Mouse (Mus musculus) MEL (cell line): Measurements from ENCODE around the gene Rapgef2. TPM values are rescaled to one million over a fixed set of nuclear protein-coding genes. Genes with fewer than 3 reads are reported as not detected.

Source experiments
- DNase-seq: peaks from one replicate; pipeline ENCODE4 v3.0.0; 2011; ENCODE audit warnings: low read depth, low spot score
- H3K27ac ChIP-seq: 2 replicates; pipeline ENCODE4 v1.5.1; 2012; ENCODE audit warnings: low read depth, mild to moderate bottlenecking, control low read depth, low read length, moderate library complexity; ENCODE audit not compliant: control insufficient read depth
- H3K27me3 ChIP-seq, 2 experiments: fragments of 150-350 bp in 1 of 2; sonication (generic) in 1 of 2; 2 replicates each; pipeline ENCODE4 v1.6.1; 2012; ENCODE audit warnings: low read length in 2 of 2, mild to moderate bottlenecking in 2 of 2, improper control_type of control experiment in 1 of 2, moderate library complexity in 1 of 2; ENCODE audit not compliant: insufficient read depth in 2 of 2, control insufficient read depth in 1 of 2
- H3K36me3 ChIP-seq, 2 experiments: 2 replicates each; pipeline ENCODE4 v1.6.1; 2012 to 2014; ENCODE audit warnings: low read length in 2 of 2, improper control_type of control experiment in 1 of 2, inconsistent platforms in 1 of 2, mild to moderate bottlenecking in 1 of 2; ENCODE audit not compliant: insufficient read depth in 2 of 2, control insufficient read depth in 1 of 2
- H3K4me1 ChIP-seq, 2 experiments: fragments of 150-350 bp in 1 of 2; sonication (generic) in 1 of 2; 2 replicates each; pipeline ENCODE4 v1.6.1; 2012; ENCODE audit warnings: low read length in 2 of 2, improper control_type of control experiment in 1 of 2, mild to moderate bottlenecking in 1 of 2; ENCODE audit not compliant: insufficient read depth in 2 of 2, control insufficient read depth in 1 of 2
- H3K4me3 ChIP-seq, 2 experiments: fragments of 150-350 bp in 1 of 2; sonication (generic) in 1 of 2; 2 replicates each; pipeline ENCODE4 v1.5.1; 2012; ENCODE audit warnings: low read depth in 2 of 2, low read length in 2 of 2, mild to moderate bottlenecking in 2 of 2, moderate library complexity in 2 of 2, control low read depth in 1 of 2, improper control_type of control experiment in 1 of 2; ENCODE audit not compliant: control insufficient read depth in 1 of 2, insufficient read depth in 1 of 2
- H3K79me2 ChIP-seq: 2 replicates; pipeline ENCODE4 v1.6.1; 2012; ENCODE audit warnings: mild to moderate bottlenecking, low read length, moderate library complexity; ENCODE audit not compliant: control insufficient read depth, poor library complexity, insufficient read depth
- H3K9ac ChIP-seq: 2 replicates; pipeline ENCODE4 v1.6.1; 2012; ENCODE audit warnings: low read depth, mild to moderate bottlenecking, control low read depth, low read length, moderate library complexity; ENCODE audit not compliant: control insufficient read depth, poor library complexity, severe bottlenecking
- H3K9me3 ChIP-seq: fragments of 150-350 bp; sonication (generic); replicated peaks from 2 replicates; pipeline ENCODE4 v1.6.1; 2012; ENCODE audit warnings: mild to moderate bottlenecking, low read length, improper control_type of control experiment, moderate library complexity; ENCODE audit not compliant: insufficient read depth
- BHLHE40 ChIP-seq: IDR thresholded peaks from 2 replicates; pipeline ENCODE4 v1.6.1; 2012; ENCODE audit warnings: low read depth, mild to moderate bottlenecking, inconsistent platforms, low read length, improper control_type of control experiment, borderline replicate concordance
- E2F4 ChIP-seq: IDR thresholded peaks from 2 replicates; pipeline ENCODE4 v1.6.1; 2011; ENCODE audit warnings: low read depth, low read length, improper control_type of control experiment, borderline replicate concordance
- ELF1 ChIP-seq: IDR thresholded peaks from 2 replicates; pipeline ENCODE4 v1.6.1; 2014; ENCODE audit warnings: low read depth, mild to moderate bottlenecking, inconsistent platforms, low read length, improper control_type of control experiment, moderate library complexity
- EP300 ChIP-seq, 2 experiments: IDR thresholded peaks; 2 replicates each; pipeline ENCODE4 v1.6.1; 2011; ENCODE audit warnings: improper control_type of control experiment in 2 of 2, low read length in 2 of 2, low read depth in 1 of 2, mild to moderate bottlenecking in 1 of 2
- ETS1 ChIP-seq: IDR thresholded peaks from 2 replicates; pipeline ENCODE4 v1.6.1; 2012; ENCODE audit warnings: low read depth, mild to moderate bottlenecking, inconsistent platforms, low read length, improper control_type of control experiment, moderate library complexity
- JUND ChIP-seq: IDR thresholded peaks from 2 replicates; pipeline ENCODE4 v1.6.1; 2011; ENCODE audit warnings: low read depth, mild to moderate bottlenecking, improper control_type of control experiment, low read length
- MAFK ChIP-seq: IDR thresholded peaks from 2 replicates; pipeline ENCODE4 v1.6.1; 2011; ENCODE audit warnings: low read depth, mild to moderate bottlenecking, low read length, improper control_type of control experiment, borderline replicate concordance
- MEF2A ChIP-seq: IDR thresholded peaks from 2 replicates; pipeline ENCODE4 v1.6.1; 2014; ENCODE audit warnings: low read depth, mild to moderate bottlenecking, inconsistent platforms, low read length, improper control_type of control experiment; ENCODE audit not compliant: poor library complexity, insufficient replicate concordance, severe bottlenecking; ENCODE audit errors: extremely low read depth
- MXI1 ChIP-seq: IDR thresholded peaks from 2 replicates; pipeline ENCODE4 v1.6.1; 2011; ENCODE audit warnings: mild to moderate bottlenecking, low read depth, low read length, improper control_type of control experiment
- MYC ChIP-seq: IDR thresholded peaks from 2 replicates; pipeline ENCODE4 v1.6.1; 2011; ENCODE audit warnings: low read depth, mild to moderate bottlenecking, low read length, improper control_type of control experiment, moderate library complexity
- POLR2A ChIP-seq, 2 experiments: IDR thresholded peaks; 2 replicates each; pipeline ENCODE4 v1.6.1; 2011 to 2012; ENCODE audit warnings: low read length in 2 of 2, mild to moderate bottlenecking in 2 of 2, control low read depth in 1 of 2, improper control_type of control experiment in 1 of 2, low read depth in 1 of 2, moderate library complexity in 1 of 2; ENCODE audit not compliant: control insufficient read depth in 1 of 2, insufficient read depth in 1 of 2, poor library complexity in 1 of 2
- POLR2AphosphoS5 ChIP-seq: IDR thresholded peaks from 2 replicates; pipeline ENCODE4 v1.6.1; 2012; ENCODE audit warnings: low read depth, borderline replicate concordance, mild to moderate bottlenecking, inconsistent platforms, low read length, moderate library complexity, mixed read lengths
- RCOR1 ChIP-seq: IDR thresholded peaks from 2 replicates; pipeline ENCODE4 v1.6.1; 2012; ENCODE audit warnings: low read depth, mild to moderate bottlenecking, inconsistent platforms, low read length, improper control_type of control experiment
- SMC3 ChIP-seq: IDR thresholded peaks from 2 replicates; pipeline ENCODE4 v1.6.1; 2011; ENCODE audit warnings: low read depth, low read length, improper control_type of control experiment
- TAL1 ChIP-seq: IDR thresholded peaks from 2 replicates; pipeline ENCODE4 v1.6.1; 2012; ENCODE audit warnings: mild to moderate bottlenecking, inconsistent platforms, low read length, moderate library complexity, mixed read lengths
- TBP ChIP-seq: IDR thresholded peaks from 2 replicates; pipeline ENCODE4 v1.8.0; 2011; ENCODE audit warnings: low read depth, low read length, improper control_type of control experiment
- ZC3H11A ChIP-seq: IDR thresholded peaks from 2 replicates; pipeline ENCODE4 v1.6.1; 2012; ENCODE audit warnings: low read depth, mild to moderate bottlenecking, inconsistent platforms, low read length, improper control_type of control experiment
- ZMIZ1 ChIP-seq: IDR thresholded peaks from 2 replicates; pipeline ENCODE4 v1.6.1; 2012; ENCODE audit warnings: low read depth, mild to moderate bottlenecking, inconsistent platforms, low read length, improper control_type of control experiment, moderate library complexity
- ZNF384 ChIP-seq: IDR thresholded peaks from 2 replicates; pipeline ENCODE4 v1.6.1; 2012; ENCODE audit warnings: low read depth, mild to moderate bottlenecking, inconsistent platforms, low read length, improper control_type of control experiment
- polyA plus RNA-seq, 2 experiments: library from polyadenylated mRNA; stranded (reverse) in 1 of 2; unstranded in 1 of 2; fragments of >175 nt in 1 of 2; fragments of >200 nt in 1 of 2; gene quantifications; 2 replicates each; pipeline versions ENCODE4 v1.2.1 to v1.2.4; 2012; ENCODE audit warnings: low replicate concordance in 2 of 2, low read depth in 1 of 2; ENCODE audit not compliant: insufficient read length in 2 of 2, insufficient read depth in 1 of 2, missing spikeins in 1 of 2
- total RNA-seq: library from RNA; depleted of rRNA; stranded (reverse); fragments of 300-350 nt; gene quantifications from 2 replicates; pipeline ENCODE4 v1.2.3, GENCODE M21; 2012

Rapgef2 gene
- total and polyA plus RNA-seq, 3 experiments: 4.2 to 4.6 TPM; not detected in 1

DNA sequence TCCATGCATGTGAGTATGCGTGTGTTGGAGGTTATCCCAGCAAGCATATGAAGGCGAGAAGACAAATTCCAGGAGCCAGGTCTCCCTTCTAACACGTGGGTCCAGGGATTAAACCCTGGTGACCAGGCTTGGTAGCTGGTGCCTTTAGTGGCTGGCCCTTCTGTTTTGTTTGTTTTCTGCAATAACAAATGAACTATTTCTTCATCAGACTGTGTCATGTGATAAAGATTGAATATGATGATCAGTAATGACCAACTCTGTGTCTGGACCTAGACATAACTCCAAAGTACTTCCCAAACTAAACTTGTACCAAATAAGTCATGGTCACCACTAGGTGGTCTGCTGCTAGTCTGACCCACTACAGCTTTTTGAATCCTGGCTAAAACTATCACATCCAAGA is 202.4 kb downstream of the Rapgef2 start:
- no peaks in the 10 kb centered on the region for H3K4me1 ChIP-seq
- no peaks in the 10 kb centered on the region for H3K79me2 ChIP-seq
- TF ChIP-seq ZMIZ1 (no peak), E2F4 (no peak), BHLHE40 (no peak), ZC3H11A (no peak), MYC (no peak), ETS1 (no peak), MAFK (no peak), MEF2A (no peak), EP300 (IDR thresholded peaks at IDR 0.05; ENCODE audit: low read depth in 1 of 2, low read length in 2 of 2) (no peak), POLR2AphosphoS5 (no peak), TBP (no peak), JUND (no peak), POLR2A (IDR thresholded peaks at IDR 0.05; ENCODE audit: control insufficient read depth in 1 of 2, insufficient read depth in 1 of 2, low read depth in 1 of 2, low read length in 2 of 2, poor library complexity in 1 of 2) (no peak), RCOR1 (no peak), TAL1 (no peak), ZNF384 (no peak), MXI1 (no peak)
- H3K27ac ChIP-seq: no peak overlapping the region
- no peaks in the 10 kb centered on the region for H3K27me3 ChIP-seq
- H3K4me3 ChIP-seq: no peak overlapping the region
- DNase-seq: no peak
- no peaks in the 10 kb centered on the region for H3K9me3 ChIP-seq
- H3K9ac ChIP-seq: no peak overlapping the region
- H3K36me3 ChIP-seq: peaks cover 0 to 2% of the 10 kb centered on the region in 2 experiments; a peak in 1 of 4 replicates

- DNase-seq: no peak
- no peaks in the 10 kb centered on the region for H3K27me3 ChIP-seq
- peaks cover 0 to 2% of the 10 kb centered on the region in 2 experiments; a peak in 1 of 4 replicates for H3K36me3 ChIP-seq
- H3K9ac ChIP-seq: no peak overlapping the region
- no peaks in the 10 kb centered on the region for H3K79me2 ChIP-seq
- TF ChIP-seq MYC: no peak
- no peak for TF ChIP-seq SMC3
- no peak for TF ChIP-seq JUND
- TF ChIP-seq MXI1: no peak
- no peak for TF ChIP-seq ELF1
- TF ChIP-seq MAFK: no peak
- TF ChIP-seq TAL1: no peak
- TF ChIP-seq, all 39 proteins: peak for 0
- Histone ChIP-seq H3K4me3 (no peak overlapping the region), H3K9me3 (no peaks in the 10 kb centered on the region), H3K27ac (no peak overlapping the region), H3K4me1 (no peaks in the 10 kb centered on the region)
These were observed 203.3 kb downstream of the Rapgef2 start for GRCm38 (mm10) chr3:79083030-79083429.
